Mouse (Mus musculus) MEL (cell line): Measurements from ENCODE around the gene Cenpl. TPM values are rescaled to one million over a fixed set of nuclear protein-coding genes. Genes with fewer than 3 reads are reported as not detected.

Experiments
- DNase-seq: peaks from one replicate; pipeline ENCODE4 v3.0.0; 2011; ENCODE audit warnings: low read depth, low spot score
- H3K27ac ChIP-seq: 2 replicates; pipeline ENCODE4 v1.5.1; 2012; ENCODE audit warnings: low read depth, mild to moderate bottlenecking, control low read depth, low read length, moderate library complexity; ENCODE audit not compliant: control insufficient read depth
- H3K27me3 ChIP-seq, 2 experiments: fragments of 150-350 bp in 1 of 2; sonication (generic) in 1 of 2; 2 replicates each; pipeline ENCODE4 v1.6.1; 2012; ENCODE audit warnings: low read length in 2 of 2, mild to moderate bottlenecking in 2 of 2, improper control_type of control experiment in 1 of 2, moderate library complexity in 1 of 2; ENCODE audit not compliant: insufficient read depth in 2 of 2, control insufficient read depth in 1 of 2
- H3K36me3 ChIP-seq, 2 experiments: 2 replicates each; pipeline ENCODE4 v1.6.1; 2012 to 2014; ENCODE audit warnings: low read length in 2 of 2, improper control_type of control experiment in 1 of 2, inconsistent platforms in 1 of 2, mild to moderate bottlenecking in 1 of 2; ENCODE audit not compliant: insufficient read depth in 2 of 2, control insufficient read depth in 1 of 2
- H3K4me1 ChIP-seq, 2 experiments: fragments of 150-350 bp in 1 of 2; sonication (generic) in 1 of 2; 2 replicates each; pipeline ENCODE4 v1.6.1; 2012; ENCODE audit warnings: low read length in 2 of 2, improper control_type of control experiment in 1 of 2, mild to moderate bottlenecking in 1 of 2; ENCODE audit not compliant: insufficient read depth in 2 of 2, control insufficient read depth in 1 of 2
- H3K4me3 ChIP-seq, 2 experiments: fragments of 150-350 bp in 1 of 2; sonication (generic) in 1 of 2; 2 replicates each; pipeline ENCODE4 v1.5.1; 2012; ENCODE audit warnings: low read depth in 2 of 2, low read length in 2 of 2, mild to moderate bottlenecking in 2 of 2, moderate library complexity in 2 of 2, control low read depth in 1 of 2, improper control_type of control experiment in 1 of 2; ENCODE audit not compliant: control insufficient read depth in 1 of 2, insufficient read depth in 1 of 2
- H3K79me2 ChIP-seq: 2 replicates; pipeline ENCODE4 v1.6.1; 2012; ENCODE audit warnings: mild to moderate bottlenecking, low read length, moderate library complexity; ENCODE audit not compliant: control insufficient read depth, poor library complexity, insufficient read depth
- H3K9ac ChIP-seq: 2 replicates; pipeline ENCODE4 v1.6.1; 2012; ENCODE audit warnings: low read depth, mild to moderate bottlenecking, control low read depth, low read length, moderate library complexity; ENCODE audit not compliant: control insufficient read depth, poor library complexity, severe bottlenecking
- H3K9me3 ChIP-seq: fragments of 150-350 bp; sonication (generic); replicated peaks from 2 replicates; pipeline ENCODE4 v1.6.1; 2012; ENCODE audit warnings: mild to moderate bottlenecking, low read length, improper control_type of control experiment, moderate library complexity; ENCODE audit not compliant: insufficient read depth
- ELF1 ChIP-seq: IDR thresholded peaks from 2 replicates; pipeline ENCODE4 v1.6.1; 2014; ENCODE audit warnings: low read depth, mild to moderate bottlenecking, inconsistent platforms, low read length, improper control_type of control experiment, moderate library complexity
- EP300 ChIP-seq, 2 experiments: IDR thresholded peaks; 2 replicates each; pipeline ENCODE4 v1.6.1; 2011; ENCODE audit warnings: improper control_type of control experiment in 2 of 2, low read length in 2 of 2, low read depth in 1 of 2, mild to moderate bottlenecking in 1 of 2
- ETS1 ChIP-seq: IDR thresholded peaks from 2 replicates; pipeline ENCODE4 v1.6.1; 2012; ENCODE audit warnings: low read depth, mild to moderate bottlenecking, inconsistent platforms, low read length, improper control_type of control experiment, moderate library complexity
- GABPA ChIP-seq: IDR thresholded peaks from 2 replicates; pipeline ENCODE4 v1.6.1; 2012; ENCODE audit warnings: low read depth, mild to moderate bottlenecking, inconsistent platforms, low read length, improper control_type of control experiment, moderate library complexity
- HCFC1 ChIP-seq: IDR thresholded peaks from 2 replicates; pipeline ENCODE4 v1.6.1; 2012; ENCODE audit warnings: low read depth, mild to moderate bottlenecking, inconsistent platforms, low read length, improper control_type of control experiment, moderate library complexity
- JUND ChIP-seq: IDR thresholded peaks from 2 replicates; pipeline ENCODE4 v1.6.1; 2011; ENCODE audit warnings: low read depth, mild to moderate bottlenecking, improper control_type of control experiment, low read length
- MAFK ChIP-seq: IDR thresholded peaks from 2 replicates; pipeline ENCODE4 v1.6.1; 2011; ENCODE audit warnings: low read depth, mild to moderate bottlenecking, low read length, improper control_type of control experiment, borderline replicate concordance
- MEF2A ChIP-seq: IDR thresholded peaks from 2 replicates; pipeline ENCODE4 v1.6.1; 2014; ENCODE audit warnings: low read depth, mild to moderate bottlenecking, inconsistent platforms, low read length, improper control_type of control experiment; ENCODE audit not compliant: poor library complexity, insufficient replicate concordance, severe bottlenecking; ENCODE audit errors: extremely low read depth
- MXI1 ChIP-seq: IDR thresholded peaks from 2 replicates; pipeline ENCODE4 v1.6.1; 2011; ENCODE audit warnings: mild to moderate bottlenecking, low read depth, low read length, improper control_type of control experiment
- MYB ChIP-seq: IDR thresholded peaks from 2 replicates; pipeline ENCODE4 v1.6.1; 2011; ENCODE audit warnings: mild to moderate bottlenecking, low read depth, low read length, improper control_type of control experiment
- MYC ChIP-seq: IDR thresholded peaks from 2 replicates; pipeline ENCODE4 v1.6.1; 2011; ENCODE audit warnings: low read depth, mild to moderate bottlenecking, low read length, improper control_type of control experiment, moderate library complexity
- NRF1 ChIP-seq: IDR thresholded peaks from 2 replicates; pipeline ENCODE4 v1.6.1; 2014; ENCODE audit warnings: low read depth, mild to moderate bottlenecking, inconsistent platforms, low read length, improper control_type of control experiment, moderate library complexity; ENCODE audit not compliant: poor library complexity, insufficient read depth, severe bottlenecking
- POLR2A ChIP-seq, 2 experiments: IDR thresholded peaks; 2 replicates each; pipeline ENCODE4 v1.6.1; 2011 to 2012; ENCODE audit warnings: low read length in 2 of 2, mild to moderate bottlenecking in 2 of 2, control low read depth in 1 of 2, improper control_type of control experiment in 1 of 2, low read depth in 1 of 2, moderate library complexity in 1 of 2; ENCODE audit not compliant: control insufficient read depth in 1 of 2, insufficient read depth in 1 of 2, poor library complexity in 1 of 2
- POLR2AphosphoS5 ChIP-seq: IDR thresholded peaks from 2 replicates; pipeline ENCODE4 v1.6.1; 2012; ENCODE audit warnings: low read depth, borderline replicate concordance, mild to moderate bottlenecking, inconsistent platforms, low read length, moderate library complexity, mixed read lengths
- RAD21 ChIP-seq: IDR thresholded peaks from 2 replicates; pipeline ENCODE4 v1.6.1; 2011; ENCODE audit warnings: mild to moderate bottlenecking, low read depth, low read length, improper control_type of control experiment
- RCOR1 ChIP-seq: IDR thresholded peaks from 2 replicates; pipeline ENCODE4 v1.6.1; 2012; ENCODE audit warnings: low read depth, mild to moderate bottlenecking, inconsistent platforms, low read length, improper control_type of control experiment
- ZC3H11A ChIP-seq: IDR thresholded peaks from 2 replicates; pipeline ENCODE4 v1.6.1; 2012; ENCODE audit warnings: low read depth, mild to moderate bottlenecking, inconsistent platforms, low read length, improper control_type of control experiment
- ZKSCAN1 ChIP-seq: IDR thresholded peaks from 2 replicates; pipeline ENCODE4 v1.6.1; 2012; ENCODE audit warnings: low read depth, mild to moderate bottlenecking, inconsistent platforms, low read length, improper control_type of control experiment, moderate library complexity
- ZMIZ1 ChIP-seq: IDR thresholded peaks from 2 replicates; pipeline ENCODE4 v1.6.1; 2012; ENCODE audit warnings: low read depth, mild to moderate bottlenecking, inconsistent platforms, low read length, improper control_type of control experiment, moderate library complexity
- ZNF384 ChIP-seq: IDR thresholded peaks from 2 replicates; pipeline ENCODE4 v1.6.1; 2012; ENCODE audit warnings: low read depth, mild to moderate bottlenecking, inconsistent platforms, low read length, improper control_type of control experiment
- polyA plus RNA-seq, 2 experiments: library from polyadenylated mRNA; stranded (reverse) in 1 of 2; unstranded in 1 of 2; fragments of >175 nt in 1 of 2; fragments of >200 nt in 1 of 2; gene quantifications; 2 replicates each; pipeline versions ENCODE4 v1.2.1 to v1.2.4; 2012; ENCODE audit warnings: low replicate concordance in 2 of 2, low read depth in 1 of 2; ENCODE audit not compliant: insufficient read length in 2 of 2, insufficient read depth in 1 of 2, missing spikeins in 1 of 2
- total RNA-seq: library from RNA; depleted of rRNA; stranded (reverse); fragments of 300-350 nt; gene quantifications from 2 replicates; pipeline ENCODE4 v1.2.3, GENCODE M21; 2012

Gene Cenpl
- total and polyA plus RNA-seq, 3 experiments: 6.2 to 16.9 TPM; not detected in 1

- TF ChIP-seq ZMIZ1 (peak; percentile 62; the same call in 1 of the 2 replicates), POLR2A (IDR thresholded peaks at IDR 0.05; ENCODE audit: control insufficient read depth in 1 of 2, insufficient read depth in 1 of 2, low read depth in 1 of 2, low read length in 2 of 2, poor library complexity in 1 of 2) (peak; percentile 44 to 86; a peak in 3 of 4 replicates), RAD21 (no peak), POLR2AphosphoS5 (no peak; the same call in 1 of the 2 replicates), ZC3H11A (no peak), MYC (no peak; the same call in 1 of the 2 replicates)
- TF ChIP-seq, all 39 proteins: peak for 21
Observed at GRCm38 (mm10) chr1:161070352-161071271, at the start of gene Cenpl, which contains the start of gene Dars2 (continued).

- no peaks in the 10 kb centered on the region for H3K9me3 ChIP-seq
- H3K4me1 ChIP-seq: peaks cover 0 to 2% of the 10 kb centered on the region in 2 experiments; a peak in 2 of 4 replicates
- H3K36me3 ChIP-seq: peaks cover under 1 to 21% of the 10 kb centered on the region in 2 experiments; a peak in 3 of 4 replicates
- TF ChIP-seq JUND: no peak
- no peak for TF ChIP-seq MXI1
- no peak for TF ChIP-seq RCOR1
- TF ChIP-seq POLR2AphosphoS5: no peak
- no peak for TF ChIP-seq NRF1
- no peak for TF ChIP-seq GABPA
- TF ChIP-seq HCFC1: no peak
- no peak for TF ChIP-seq ETS1
- TF ChIP-seq ZNF384: no peak
- no peak for TF ChIP-seq MAFK
- no peak for TF ChIP-seq EP300 (IDR thresholded peaks at IDR 0.05; ENCODE audit: low read depth in 1 of 2, low read length in 2 of 2)
- TF ChIP-seq MYB: no peak
- no peak for TF ChIP-seq ZKSCAN1
- TF ChIP-seq MEF2A: no peak
- TF ChIP-seq ELF1: no peak
- TF ChIP-seq, all 39 proteins: peak for 0
- Histone ChIP-seq H3K27me3 (no peaks in the 10 kb centered on the region), H3K4me3 (no peak overlapping the region), H3K9ac (no peak overlapping the region), H3K27ac (no peak overlapping the region), H3K79me2 (no peaks in the 10 kb centered on the region)
- DNase-seq: no peak
Observed at GRCm38 (mm10) chr1:161025410-161026210, 44.9 kb upstream of the Cenpl start.
